Mouse (Mus musculus) midbrain, embryonic 13.5 days (tissue): ENCODE results near the gene Rlbp1. TPM values are rescaled to one million over a fixed set of nuclear protein-coding genes. Genes with fewer than 3 reads are reported as not detected.
A peak's percentile ranks its signal among the peaks of the same experiment; 100 is the strongest.

Experiments used
- ATAC-seq: fragments of 200-750 bp; cut with Nextera tagmentation; 2 replicates; pipeline ENCODE4 v1.8.0; 2017; ENCODE audit warnings: mild to moderate bottlenecking, moderate TSS enrichment, moderate library complexity
- H3K27ac ChIP-seq: fragments of 300-500 bp; sonication (generic); 2 replicates; pipeline ENCODE4 v1.5.1; 2015; ENCODE audit warnings: inconsistent platforms, mild to moderate bottlenecking, moderate library complexity
- H3K27me3 ChIP-seq: fragments of 300-500 bp; sonication (generic); 2 replicates; pipeline ENCODE4 v1.6.1; 2015; ENCODE audit warnings: mild to moderate bottlenecking, inconsistent platforms
- H3K36me3 ChIP-seq: fragments of 300-500 bp; sonication (generic); 2 replicates; pipeline ENCODE4 v1.6.1; 2015; ENCODE audit warnings: mild to moderate bottlenecking, inconsistent platforms
- H3K4me1 ChIP-seq: fragments of 300-500 bp; sonication (generic); replicated peaks from 2 replicates; pipeline ENCODE4 v1.6.1; 2015; ENCODE audit warnings: inconsistent platforms
- H3K4me2 ChIP-seq: fragments of 300-500 bp; sonication (generic); replicated peaks from 2 replicates; pipeline ENCODE4 v1.6.1; 2015; ENCODE audit warnings: moderate library complexity, mild to moderate bottlenecking, inconsistent platforms
- H3K4me3 ChIP-seq: fragments of 300-500 bp; sonication (generic); replicated peaks from 2 replicates; pipeline ENCODE4 v1.5.1; 2015; ENCODE audit warnings: mild to moderate bottlenecking, inconsistent platforms
- H3K9ac ChIP-seq: fragments of 300-500 bp; sonication (generic); replicated peaks from 2 replicates; pipeline ENCODE4 v1.6.1; 2015; ENCODE audit warnings: mild to moderate bottlenecking, inconsistent platforms
- H3K9me3 ChIP-seq: fragments of 300-500 bp; sonication (generic); 2 replicates; pipeline ENCODE4 v1.6.1; 2016; ENCODE audit warnings: mild to moderate bottlenecking, inconsistent platforms
- WGBS: fragments of 180-500 bp; shearing (Covaris S2); methylation state at CpG from one replicate; pipeline ENCODE4 v1.1.7; 2015; 5-methylcytosine and 5-hydroxymethylcytosine counted together
- polyA plus RNA-seq: library from polyadenylated mRNA; unstranded; fragments of >200 nt; fragmentation: Nextera tagmentation; extraction: Ambion mirVana; gene quantifications from 2 replicates; pipeline ENCODE4 v1.2.1, GENCODE M21; 2015

The Rlbp1 gene
- polyA plus RNA-seq, 1 experiment from 2014 or later: 6.3 TPM

- peaks cover 6% of the 10 kb centered on the region; the same call in 1 of the 2 replicates for H3K4me1 ChIP-seq
- no peak overlapping the region for H3K9ac ChIP-seq
- peak overlapping the region; percentile 27; the same call in 1 of the 2 replicates for H3K27ac ChIP-seq
- H3K27me3 ChIP-seq: no peaks in the 10 kb centered on the region
- no peak overlapping the region for H3K4me2 ChIP-seq
- ATAC-seq: no peak
- H3K36me3 ChIP-seq: peaks cover 52% of the 10 kb centered on the region
- H3K4me3 ChIP-seq: no peak overlapping the region
- H3K9me3 ChIP-seq: no peaks in the 10 kb centered on the region
- 73% methylated on average over 13 of the region's 13 CpGs for WGBS
These were observed 39.6 kb downstream of the Rlbp1 start for GRCm38 (mm10) chr7:79347108-79347813.

DNA sequence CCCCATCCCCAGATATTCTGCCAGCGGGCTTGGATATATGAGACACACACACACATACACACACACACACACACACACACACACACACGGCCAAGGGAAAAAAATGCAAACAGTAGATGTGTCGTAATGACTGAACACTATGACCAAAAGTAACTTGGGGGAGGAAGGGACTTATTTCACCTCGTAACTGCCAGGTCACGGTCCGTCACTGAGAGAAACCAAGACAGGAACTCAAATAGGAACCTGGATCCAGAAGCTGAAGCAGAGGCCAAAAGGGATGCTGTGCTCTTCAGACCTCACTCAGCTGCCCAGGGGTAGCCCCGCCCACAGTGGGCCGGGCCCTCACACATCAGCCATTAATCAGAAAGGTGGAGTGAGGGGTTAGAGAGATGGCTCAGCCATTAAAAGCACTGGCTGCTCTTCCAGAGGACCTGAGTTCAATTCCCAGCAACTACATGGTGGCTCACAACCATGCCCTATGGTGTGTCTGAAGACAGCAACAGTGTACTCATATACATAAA is 40.2 kb downstream of the Rlbp1 start:
- WGBS: 81% methylated on average over 8 of the region's 8 CpGs
- peaks cover 46% of the 10 kb centered on the region for H3K36me3 ChIP-seq
- peaks cover 6% of the 10 kb centered on the region; the same call in 1 of the 2 replicates for H3K4me1 ChIP-seq
- no peak for ATAC-seq
- no peak overlapping the region for H3K9ac ChIP-seq
- no peak overlapping the region for H3K4me3 ChIP-seq
- no peaks in the 10 kb centered on the region for H3K9me3 ChIP-seq
- H3K4me2 ChIP-seq: no peak overlapping the region
- no peaks in the 10 kb centered on the region for H3K27me3 ChIP-seq
- H3K27ac ChIP-seq: no peak overlapping the region

DNA sequence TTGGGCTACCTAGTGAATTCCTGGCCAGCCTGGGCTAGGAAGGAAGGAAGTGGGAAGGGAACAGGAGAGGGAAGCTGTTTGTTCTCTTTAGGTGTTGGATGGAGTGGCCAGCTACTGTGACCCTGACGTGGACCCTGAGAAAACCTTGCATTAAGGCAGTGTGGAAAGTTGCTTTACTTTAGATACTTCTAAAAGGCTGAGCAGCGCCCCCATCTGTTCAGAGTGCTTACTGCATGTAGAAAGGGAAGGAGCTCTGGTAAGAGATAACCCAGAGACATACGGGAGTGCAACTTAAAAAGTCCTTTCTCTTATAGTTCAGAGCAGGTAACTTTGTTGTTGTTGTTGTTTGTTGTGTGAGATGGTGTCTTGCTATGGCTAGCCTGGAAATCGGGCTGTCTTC is 40.9 kb downstream of the Rlbp1 start:
- no peak overlapping the region for H3K27ac ChIP-seq
- H3K9ac ChIP-seq: no peak overlapping the region
- H3K4me3 ChIP-seq: no peak overlapping the region
- H3K27me3 ChIP-seq: no peaks in the 10 kb centered on the region
- H3K9me3 ChIP-seq: no peaks in the 10 kb centered on the region
- peaks cover 40% of the 10 kb centered on the region for H3K36me3 ChIP-seq
- H3K4me2 ChIP-seq: no peak overlapping the region
- no peak for ATAC-seq
- H3K4me1 ChIP-seq: peaks cover 6% of the 10 kb centered on the region; the same call in 1 of the 2 replicates
- 54% methylated on average over 4 of the region's 4 CpGs for WGBS

GRCm38 (mm10) chr7:79336362-79336910 is 50.4 kb downstream of the Rlbp1 start:
- ATAC-seq: no peak
- Histone ChIP-seq H3K27me3 (no peaks in the 10 kb centered on the region), H3K4me3 (no peak overlapping the region), H3K4me2 (no peak overlapping the region), H3K4me1 (no peaks in the 10 kb centered on the region), H3K9ac (no peak overlapping the region), H3K9me3 (no peaks in the 10 kb centered on the region), H3K27ac (no peak overlapping the region), H3K36me3 (peaks cover 8% of the 10 kb centered on the region; the same call in 1 of the 2 replicates)
- 93% methylated on average over 8 of the region's 8 CpGs for WGBS

DNA sequence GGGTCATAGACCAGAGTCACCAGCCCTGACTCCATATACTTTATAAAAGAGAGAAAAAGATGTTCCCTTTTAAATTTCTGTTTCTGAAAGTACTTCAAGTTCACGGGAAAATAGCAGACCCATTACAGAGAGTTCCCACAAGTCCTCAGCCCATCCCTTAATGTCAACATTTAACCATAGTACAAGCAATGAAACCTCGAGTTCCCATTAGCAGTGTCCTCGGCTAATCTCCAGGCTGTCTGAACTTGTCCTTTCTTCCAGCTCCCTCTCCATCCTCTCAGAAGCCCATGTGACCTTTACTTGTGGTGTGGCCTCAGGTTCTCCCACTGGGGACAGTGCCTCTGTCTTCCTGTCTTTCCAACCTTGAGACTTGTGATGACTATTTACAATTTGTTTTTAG is 53.4 kb downstream of the Rlbp1 start:
- Histone ChIP-seq H3K9me3 (no peaks in the 10 kb centered on the region), H3K4me3 (no peak overlapping the region), H3K4me2 (no peak overlapping the region), H3K27ac (no peak overlapping the region), H3K9ac (no peak overlapping the region), H3K27me3 (no peaks in the 10 kb centered on the region), H3K36me3 (peaks cover 33% of the 10 kb centered on the region), H3K4me1 (peaks cover 6% of the 10 kb centered on the region; the same call in 1 of the 2 replicates)
- no peak for ATAC-seq
- WGBS: 80% methylated on average over 3 of the region's 3 CpGs

DNA sequence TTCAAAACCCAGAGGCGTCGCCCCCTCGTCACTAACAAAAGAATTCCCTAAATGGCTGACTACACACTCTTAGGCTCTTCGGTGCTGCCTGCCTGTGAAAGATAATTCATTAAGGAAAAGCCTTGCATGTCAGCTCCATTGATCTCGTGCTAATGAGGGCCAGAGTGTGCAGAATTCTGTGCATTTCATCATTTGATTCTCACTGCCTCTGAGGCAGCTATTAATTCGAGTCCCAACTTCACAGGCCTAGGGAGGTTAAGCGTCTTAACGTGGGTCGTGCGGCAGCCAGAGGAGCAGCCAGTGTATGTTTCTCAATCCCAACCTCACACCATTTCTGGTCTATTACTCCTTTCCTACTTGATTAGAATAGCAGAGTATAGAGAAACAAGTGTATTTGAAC is 55.7 kb downstream of the Rlbp1 start:
- Histone ChIP-seq H3K36me3 (peaks cover 43% of the 10 kb centered on the region), H3K4me3 (no peak overlapping the region), H3K4me2 (no peak overlapping the region), H3K9me3 (no peaks in the 10 kb centered on the region), H3K9ac (no peak overlapping the region), H3K27ac (peak overlapping the region; percentile 52), H3K27me3 (no peaks in the 10 kb centered on the region), H3K4me1 (peaks cover 6% of the 10 kb centered on the region; the same call in 1 of the 2 replicates)
- peak; percentile 63; the same call in 1 of the 2 replicates for ATAC-seq
- WGBS: 29% methylated on average over 10 of the region's 10 CpGs

GRCm38 (mm10) chr7:79328769-79329168 is 58.1 kb downstream of the Rlbp1 start:
- ATAC-seq: no peak
- Histone ChIP-seq H3K9ac (no peak overlapping the region), H3K4me2 (no peak overlapping the region), H3K4me3 (no peak overlapping the region), H3K4me1 (peaks cover 8% of the 10 kb centered on the region), H3K36me3 (peaks cover 66% of the 10 kb centered on the region), H3K27me3 (no peaks in the 10 kb centered on the region), H3K27ac (no peak overlapping the region), H3K9me3 (no peaks in the 10 kb centered on the region)
- WGBS: 95% methylated on average over 5 of the region's 5 CpGs

Other genes with a start within 250 kb of the Rlbp1 start
- 46.4 and 50.7 TPM in 2 replicates for gene Mfge8, start 238.0 kb downstream of the Rlbp1 start, polyA plus RNA-seq
- 16.4 and 16.5 TPM in 2 replicates for gene Abhd2, start 113.8 kb downstream of the Rlbp1 start, polyA plus RNA-seq
- 4.9 and 5.3 TPM in 2 replicates for gene Fanci, start 4.9 kb upstream of the Rlbp1 start, polyA plus RNA-seq
- 22.0 and 23.8 TPM in 2 replicates for gene Polg, start 79.3 kb upstream of the Rlbp1 start, polyA plus RNA-seq
- 2.1 and 2.5 TPM in 2 replicates for gene Rhcg, start 230.6 kb upstream of the Rlbp1 start, polyA plus RNA-seq